Mouse (Mus musculus) fat pad, adult 2 months (tissue): ENCODE measurements around the gene Fam131a.

Source experiments
- DNase-seq: peaks from one replicate; pipeline ENCODE4 v3.0.0-alpha.2; 2011; ENCODE audit warnings: low read depth, low spot score; ENCODE audit errors: extremely low read depth

The Fam131a gene

DNA sequence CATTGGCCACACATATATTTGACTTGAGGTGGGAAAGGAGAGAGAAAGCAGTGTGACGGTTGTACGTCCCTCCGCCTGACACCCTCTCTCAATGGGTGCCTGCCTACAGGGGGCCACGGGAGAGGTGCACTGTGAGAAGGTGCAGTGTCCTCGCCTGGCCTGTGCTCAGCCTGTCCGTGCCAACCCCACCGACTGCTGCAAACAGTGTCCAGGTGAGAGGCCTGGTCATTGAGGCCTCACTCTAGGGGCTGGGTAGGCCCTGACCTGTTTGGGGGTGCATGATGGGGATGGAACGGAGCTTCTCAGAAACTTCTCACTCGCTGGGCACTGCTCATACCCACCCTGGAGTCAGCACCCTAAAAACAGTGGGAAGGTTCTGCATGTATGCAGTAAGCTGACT, 46.8 kb downstream of the Fam131a start:
- no peak for DNase-seq

DNA sequence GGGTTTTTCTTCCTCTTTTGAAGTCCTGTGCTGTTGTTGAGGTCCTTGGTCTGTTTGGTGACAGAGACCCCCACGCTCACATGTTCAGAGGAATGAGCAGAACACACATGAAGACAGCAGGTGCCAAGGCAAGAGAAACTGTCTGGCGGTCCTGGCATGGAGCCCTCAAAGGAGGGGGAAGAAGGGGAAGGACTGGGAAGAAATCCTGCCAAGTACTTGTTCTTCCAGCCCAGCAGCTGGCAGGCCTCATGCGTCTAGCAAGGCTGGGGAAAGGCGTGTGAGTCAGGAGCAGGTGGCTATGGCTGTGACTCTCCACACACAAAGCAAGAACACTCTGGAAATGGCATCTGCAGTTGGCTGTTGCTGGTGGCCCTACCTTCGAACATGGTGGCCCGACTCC, 53.6 kb downstream of the Fam131a start:
- peak; percentile 47 for DNase-seq

GRCm38 (mm10) chr16:20750518-20750917, 57.5 kb downstream of the Fam131a start:
- DNase-seq, result no peak
